Mouse (Mus musculus): ENCODE data around the gene Pi4ka. TPM values are rescaled to one million over a fixed set of nuclear protein-coding genes. Genes with fewer than 3 reads are reported as not detected.

Pi4ka gene
- polyA plus RNA-seq, 1 experiment = 265 TPM

DNA sequence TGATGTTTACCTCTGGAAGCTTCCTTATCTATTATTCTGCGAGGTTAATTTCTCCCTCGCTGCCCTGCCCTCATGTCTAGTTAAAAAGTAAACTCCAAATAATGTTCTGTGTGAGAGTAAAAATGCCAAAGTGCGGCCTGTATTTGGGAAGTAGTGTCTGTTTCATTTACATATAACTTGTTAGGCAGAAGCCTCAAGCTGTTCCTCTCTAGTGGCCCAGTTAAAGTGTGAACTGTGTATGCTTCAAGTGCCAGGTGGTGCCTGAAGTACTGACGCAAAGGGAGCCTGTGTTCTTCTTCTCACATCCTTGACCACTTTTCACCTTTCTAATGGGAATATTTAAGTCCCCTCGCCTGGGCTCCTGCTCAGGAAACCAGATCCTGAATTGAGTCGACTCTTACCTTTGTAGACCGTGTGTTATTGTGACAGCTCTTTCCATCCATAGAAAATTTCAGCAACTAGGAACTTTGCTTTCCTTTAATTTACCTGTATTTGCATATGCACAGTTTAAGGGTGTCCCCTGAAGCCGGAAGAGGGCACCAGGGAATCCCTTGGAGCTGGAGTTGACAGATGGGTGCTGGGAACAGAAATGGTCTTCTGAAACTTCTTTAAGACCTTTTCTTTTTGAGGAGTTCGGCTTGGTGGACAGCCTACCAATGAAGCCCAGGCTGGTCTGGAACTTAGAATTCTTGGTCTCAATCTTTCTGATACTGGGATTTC is 558 bp upstream of the Pi4ka start:
- H3K4me1 ChIP-seq (ENCODE audit: control insufficient read depth, insufficient read depth, low read length) = peaks cover 11% of the 10 kb centered on the region; the same call in 1 of the 2 replicates
- H3K4me3 ChIP-seq (replicated peaks; ENCODE audit: insufficient read depth, low read depth, low read length) = peak overlapping the region; percentile 97
- no peak overlapping the region; the same call in 1 of the 2 replicates for H3K27ac ChIP-seq (ENCODE audit: insufficient read depth, low read length)
- DNase-seq = peak; percentile 30 to 31
- WGBS = 28% methylated on average over 9 of the region's 9 CpGs
- H3K27me3 ChIP-seq (ENCODE audit: control insufficient read depth, insufficient read depth, low read length) = no peaks in the 10 kb centered on the region
- no peak for TF ChIP-seq POLR2A (IDR thresholded peaks at IDR 0.05; ENCODE audit: borderline replicate concordance, insufficient read depth, low read length)
- TF ChIP-seq CTCF (IDR thresholded peaks at IDR 0.05; ENCODE audit: borderline replicate concordance, insufficient read depth, low read depth, low read length) = no peak

DNA sequence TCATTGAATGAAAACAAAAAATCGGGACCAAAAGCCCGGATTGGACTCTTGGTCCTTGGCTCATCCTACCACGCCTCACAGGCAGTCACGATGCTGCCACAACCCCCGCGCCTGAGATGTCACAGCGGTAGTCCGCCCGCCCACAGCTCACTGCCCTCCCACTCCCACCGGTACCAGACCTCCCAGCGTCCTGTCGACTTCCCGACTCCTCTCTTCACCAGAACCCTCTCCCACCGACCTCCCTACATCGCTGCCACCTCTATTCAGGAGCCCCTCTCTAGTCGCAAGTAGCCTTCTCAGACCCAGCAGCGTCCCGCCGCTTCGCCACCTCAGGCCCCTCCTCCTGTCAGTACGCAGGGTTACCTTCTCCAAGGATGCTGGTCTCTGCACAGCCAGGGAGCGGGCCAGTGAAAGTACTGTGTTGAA is 830 bp downstream of the Pi4ka start:
- H3K27me3 ChIP-seq (ENCODE audit: control insufficient read depth, insufficient read depth, low read length) = no peaks in the 10 kb centered on the region
- WGBS = under 1% methylated on average over 22 of the region's 22 CpGs
- peak overlapping the region; percentile 93 for H3K4me3 ChIP-seq (replicated peaks; ENCODE audit: insufficient read depth, low read depth, low read length)
- peak; percentile 82 to 85 for DNase-seq
- TF ChIP-seq CTCF (IDR thresholded peaks at IDR 0.05; ENCODE audit: borderline replicate concordance, insufficient read depth, low read depth, low read length) (no peak), POLR2A (IDR thresholded peaks at IDR 0.05; ENCODE audit: borderline replicate concordance, insufficient read depth, low read length) (no peak)
- H3K4me1 ChIP-seq (ENCODE audit: control insufficient read depth, insufficient read depth, low read length) = peaks cover 11% of the 10 kb centered on the region; the same call in 1 of the 2 replicates
- H3K27ac ChIP-seq (ENCODE audit: insufficient read depth, low read length) = peak overlapping the region; percentile 88

GRCm38 (mm10) chr16:17402855-17403254 is 3.3 kb downstream of the Pi4ka start:
- TF ChIP-seq CTCF (IDR thresholded peaks at IDR 0.05; ENCODE audit: borderline replicate concordance, insufficient read depth, low read depth, low read length) (peak; percentile 38; the same call in 1 of the 2 replicates), POLR2A (IDR thresholded peaks at IDR 0.05; ENCODE audit: borderline replicate concordance, insufficient read depth, low read length) (no peak)
- 74% methylated on average over 1 of the region's 1 CpGs for WGBS
- no peak overlapping the region for H3K4me3 ChIP-seq (replicated peaks; ENCODE audit: insufficient read depth, low read depth, low read length)
- H3K27ac ChIP-seq (ENCODE audit: insufficient read depth, low read length) = no peak overlapping the region
- H3K4me1 ChIP-seq (ENCODE audit: control insufficient read depth, insufficient read depth, low read length) = peaks cover 11% of the 10 kb centered on the region; the same call in 1 of the 2 replicates
- DNase-seq = peak in 1 of 2 experiments; percentile 25
- H3K27me3 ChIP-seq (ENCODE audit: control insufficient read depth, insufficient read depth, low read length) = no peaks in the 10 kb centered on the region

DNA sequence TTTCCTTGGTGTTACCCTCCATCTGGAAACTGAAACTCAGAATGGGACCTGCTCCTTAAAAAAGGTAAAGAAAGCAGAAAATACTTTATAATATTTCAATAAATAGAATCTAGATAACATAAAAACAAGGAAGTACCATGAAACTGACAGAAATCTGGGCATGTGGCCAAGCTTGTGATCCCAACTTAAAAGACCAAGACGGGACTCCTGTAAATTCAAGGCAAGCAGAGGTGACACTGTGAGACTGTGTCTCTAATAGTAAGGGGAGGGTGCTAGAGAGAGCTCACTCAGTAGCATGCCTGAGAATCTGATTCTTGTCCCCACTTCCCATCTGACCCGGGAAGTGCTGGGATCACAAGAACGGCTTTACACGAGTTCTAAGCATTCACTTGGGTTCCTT is 13.3 kb downstream of the Pi4ka start:
- no peaks in the 10 kb centered on the region for H3K27me3 ChIP-seq (ENCODE audit: control insufficient read depth, insufficient read depth, low read length)
- peaks cover 2% of the 10 kb centered on the region; the same call in 1 of the 2 replicates for H3K4me1 ChIP-seq (ENCODE audit: control insufficient read depth, insufficient read depth, low read length)
- TF ChIP-seq CTCF (IDR thresholded peaks at IDR 0.05; ENCODE audit: borderline replicate concordance, insufficient read depth, low read depth, low read length) = no peak
- TF ChIP-seq POLR2A (IDR thresholded peaks at IDR 0.05; ENCODE audit: borderline replicate concordance, insufficient read depth, low read length) = no peak
- no peak overlapping the region for H3K4me3 ChIP-seq (replicated peaks; ENCODE audit: insufficient read depth, low read depth, low read length)
- no peak overlapping the region for H3K27ac ChIP-seq (ENCODE audit: insufficient read depth, low read length)
- WGBS = 66% methylated on average over 4 of the region's 4 CpGs
- DNase-seq = peak in 1 of 2 experiments; percentile 13

- no peak overlapping the region for H3K4me3 ChIP-seq (replicated peaks; ENCODE audit: insufficient read depth, low read depth, low read length)
- DNase-seq = no peak
- H3K27me3 ChIP-seq (ENCODE audit: control insufficient read depth, insufficient read depth, low read length) = no peaks in the 10 kb centered on the region
- no peak overlapping the region for H3K27ac ChIP-seq (ENCODE audit: insufficient read depth, low read length)
- WGBS = 90% methylated on average over 2 of the region's 2 CpGs
- H3K4me1 ChIP-seq (ENCODE audit: control insufficient read depth, insufficient read depth, low read length) = no peaks in the 10 kb centered on the region
- TF ChIP-seq POLR2A (IDR thresholded peaks at IDR 0.05; ENCODE audit: borderline replicate concordance, insufficient read depth, low read length) (no peak), CTCF (IDR thresholded peaks at IDR 0.05; ENCODE audit: borderline replicate concordance, insufficient read depth, low read depth, low read length) (no peak)
Measured at GRCm38 (mm10) chr16:17383594-17384326, 22.4 kb downstream of the Pi4ka start.

DNA sequence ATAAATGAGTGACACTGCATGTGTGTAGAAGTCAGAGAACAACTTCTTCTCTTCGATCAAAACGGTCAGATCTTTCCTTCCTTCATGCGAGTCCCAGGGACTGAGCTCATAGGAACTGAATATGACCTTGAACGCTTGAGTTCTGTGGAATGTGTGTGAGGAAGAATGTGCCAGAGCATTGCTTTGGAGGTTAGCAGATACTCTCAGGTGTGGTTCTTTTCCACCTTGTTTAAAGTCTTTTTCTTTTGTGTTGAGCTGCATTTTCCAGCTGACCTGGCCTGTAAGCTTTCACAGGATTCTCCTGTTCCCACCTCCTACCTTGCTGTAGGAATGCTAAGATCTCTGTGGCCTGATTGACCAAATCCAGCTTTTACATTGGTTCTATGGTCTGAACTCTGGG is 23.8 kb downstream of the Pi4ka start:
- TF ChIP-seq POLR2A (IDR thresholded peaks at IDR 0.05; ENCODE audit: borderline replicate concordance, insufficient read depth, low read length) (no peak), CTCF (IDR thresholded peaks at IDR 0.05; ENCODE audit: borderline replicate concordance, insufficient read depth, low read depth, low read length) (no peak)
- Histone ChIP-seq H3K4me3 (replicated peaks; ENCODE audit: insufficient read depth, low read depth, low read length) (no peak overlapping the region), H3K27me3 (ENCODE audit: control insufficient read depth, insufficient read depth, low read length) (no peaks in the 10 kb centered on the region), H3K4me1 (ENCODE audit: control insufficient read depth, insufficient read depth, low read length) (no peaks in the 10 kb centered on the region), H3K27ac (ENCODE audit: insufficient read depth, low read length) (no peak overlapping the region)
- WGBS = 93% methylated on average over 4 of the region's 4 CpGs
- DNase-seq = no peak

- TF ChIP-seq CTCF (IDR thresholded peaks at IDR 0.05; ENCODE audit: borderline replicate concordance, insufficient read depth, low read depth, low read length) (no peak), POLR2A (IDR thresholded peaks at IDR 0.05; ENCODE audit: borderline replicate concordance, insufficient read depth, low read length) (no peak)
- Histone ChIP-seq H3K27me3 (ENCODE audit: control insufficient read depth, insufficient read depth, low read length) (no peaks in the 10 kb centered on the region), H3K4me1 (ENCODE audit: control insufficient read depth, insufficient read depth, low read length) (no peaks in the 10 kb centered on the region), H3K27ac (ENCODE audit: insufficient read depth, low read length) (no peak overlapping the region), H3K4me3 (replicated peaks; ENCODE audit: insufficient read depth, low read depth, low read length) (no peak overlapping the region)
- no peak for DNase-seq
- WGBS = 88% methylated on average over 4 of the region's 4 CpGs
Measured at GRCm38 (mm10) chr16:17358787-17359186, 47.3 kb downstream of the Pi4ka start.

Measured in cerebellum, adult 2 months (tissue).